Mouse (Mus musculus) kidney, embryonic 14.5 days (tissue): ENCODE data around the gene Prr3. TPM values are rescaled to one million over a fixed set of nuclear protein-coding genes. Genes with fewer than 3 reads are reported as not detected.

Experiments
- ATAC-seq: fragments of 200-750 bp; cut with Nextera tagmentation; 2 replicates; pipeline ENCODE4 v1.8.0; 2017; ENCODE audit warnings: moderate number of reproducible peaks, mild to moderate bottlenecking, moderate TSS enrichment, moderate library complexity; ENCODE audit not compliant: low FRiP score, low TSS enrichment
- H3K27ac ChIP-seq: fragments of 300-500 bp; sonication (generic); 2 replicates; pipeline ENCODE4 v1.5.1; 2014; ENCODE audit warnings: low read depth, mild to moderate bottlenecking, low read length, moderate library complexity, mixed read lengths
- H3K27me3 ChIP-seq: fragments of 300-500 bp; sonication (generic); 2 replicates; pipeline ENCODE4 v1.6.1; 2014; ENCODE audit warnings: mild to moderate bottlenecking, low read length; ENCODE audit not compliant: control insufficient read depth, insufficient read depth
- H3K36me3 ChIP-seq: fragments of 300-500 bp; sonication (generic); 2 replicates; pipeline ENCODE4 v1.6.1; 2014; ENCODE audit warnings: low read length, mixed read lengths; ENCODE audit not compliant: control insufficient read depth, insufficient read depth
- H3K4me1 ChIP-seq: fragments of 300-500 bp; sonication (generic); 2 replicates; pipeline ENCODE4 v1.6.1; 2014; ENCODE audit warnings: low read length, mixed read lengths; ENCODE audit not compliant: control insufficient read depth, insufficient read depth
- H3K4me2 ChIP-seq: fragments of 300-500 bp; sonication (generic); replicated peaks from 2 replicates; pipeline ENCODE4 v1.6.1; 2014; ENCODE audit warnings: low read depth, mild to moderate bottlenecking, low read length
- H3K4me3 ChIP-seq: fragments of 300-500 bp; sonication (generic); 2 replicates; pipeline ENCODE4 v1.5.1; 2014; ENCODE audit warnings: mild to moderate bottlenecking, low read length
- H3K9ac ChIP-seq: fragments of 300-500 bp; sonication (generic); 2 replicates; pipeline ENCODE4 v1.6.1; 2014; ENCODE audit warnings: low read depth, mild to moderate bottlenecking, low read length, moderate library complexity
- H3K9me3 ChIP-seq: fragments of 300-500 bp; sonication (generic); 2 replicates; pipeline ENCODE4 v1.6.1; 2016; ENCODE audit warnings: low read length; ENCODE audit not compliant: control insufficient read depth
- WGBS: fragments of 180-500 bp; shearing (Covaris S2); extraction: QIAGEN DNeasy Blood & Tissue Kit; methylation state at CpG from one replicate; pipeline ENCODE4 v1.1.7; 2014; 5-methylcytosine and 5-hydroxymethylcytosine counted together
- polyA plus RNA-seq: library from polyadenylated mRNA; unstranded; fragments of >200 nt; fragmentation: Nextera tagmentation; extraction: Ambion mirVana; gene quantifications from 2 replicates; pipeline ENCODE4 v1.2.1, GENCODE M21; 2014

The Prr3 gene
- polyA plus RNA-seq, 1 experiment from 2014 or later: 40.1 TPM

- 7% methylated on average over 17 of the region's 17 CpGs for WGBS
- peak; percentile 74 for ATAC-seq
- Histone ChIP-seq H3K27me3 (no peaks in the 10 kb centered on the region), H3K36me3 (peaks cover 8% of the 10 kb centered on the region), H3K4me2 (peak overlapping the region; percentile 39; the same call in 1 of the 2 replicates), H3K9me3 (no peaks in the 10 kb centered on the region), H3K9ac (no peak overlapping the region), H3K4me3 (peak overlapping the region; percentile 62), H3K27ac (no peak overlapping the region), H3K4me1 (0 out of 2 replicates have a peak, but pooled peaks cover 5% of the 10 kb centered on the region)
Observed at GRCm38 (mm10) chr17:35993675-35994074, 13.6 kb upstream of the Prr3 start.

GRCm38 (mm10) chr17:35991781-35992180 is 11.7 kb upstream of the Prr3 start:
- 0 out of 2 replicates have a peak, but pooled peaks cover 5% of the 10 kb centered on the region for H3K4me1 ChIP-seq
- H3K4me2 ChIP-seq: no peak overlapping the region
- no peak overlapping the region for H3K4me3 ChIP-seq
- H3K27ac ChIP-seq: no peak overlapping the region
- H3K36me3 ChIP-seq: peaks cover 26% of the 10 kb centered on the region
- H3K9ac ChIP-seq: no peak overlapping the region
- H3K27me3 ChIP-seq: no peaks in the 10 kb centered on the region
- no peak for ATAC-seq
- 34% methylated on average over 10 of the region's 10 CpGs for WGBS
- H3K9me3 ChIP-seq: no peaks in the 10 kb centered on the region

GRCm38 (mm10) chr17:35981776-35982175 is 1.7 kb upstream of the Prr3 start:
- Histone ChIP-seq H3K27me3 (no peaks in the 10 kb centered on the region), H3K27ac (no peak overlapping the region), H3K9ac (no peak overlapping the region), H3K36me3 (peaks cover 49% of the 10 kb centered on the region), H3K4me1 (peaks cover 16% of the 10 kb centered on the region), H3K4me3 (no peak overlapping the region), H3K4me2 (no peak overlapping the region), H3K9me3 (no peaks in the 10 kb centered on the region)
- WGBS: 95% methylated on average over 9 of the region's 9 CpGs
- no peak for ATAC-seq

- peak overlapping the region; percentile 97 for H3K27ac ChIP-seq
- peak; percentile 58 for ATAC-seq
- H3K9me3 ChIP-seq: no peaks in the 10 kb centered on the region
- peak overlapping the region; percentile 77 for H3K4me2 ChIP-seq
- peaks cover 16% of the 10 kb centered on the region for H3K4me1 ChIP-seq
- peak overlapping the region; percentile 81 for H3K9ac ChIP-seq
- under 1% methylated on average over 29 of the region's 29 CpGs for WGBS
- no peaks in the 10 kb centered on the region for H3K27me3 ChIP-seq
- H3K4me3 ChIP-seq: peak overlapping the region; percentile 95
- peaks cover 45% of the 10 kb centered on the region for H3K36me3 ChIP-seq
Observed at GRCm38 (mm10) chr17:35980363-35980754, 323 bp upstream of the Prr3 start.

GRCm38 (mm10) chr17:35978811-35979400 is 1.1 kb downstream of the Prr3 start:
- under 1% methylated on average over 41 of the region's 41 CpGs for WGBS
- H3K4me2 ChIP-seq: peak overlapping the region; percentile 77
- H3K36me3 ChIP-seq: peaks cover 51% of the 10 kb centered on the region
- peaks cover 16% of the 10 kb centered on the region for H3K4me1 ChIP-seq
- H3K27ac ChIP-seq: peak overlapping the region; percentile 97
- peak overlapping the region; percentile 95 for H3K4me3 ChIP-seq
- no peaks in the 10 kb centered on the region for H3K9me3 ChIP-seq
- H3K27me3 ChIP-seq: no peaks in the 10 kb centered on the region
- ATAC-seq: peak; percentile 80
- peak overlapping the region; percentile 81 for H3K9ac ChIP-seq

GRCm38 (mm10) chr17:35972131-35972530 is 7.9 kb downstream of the Prr3 start:
- Histone ChIP-seq H3K36me3 (peaks cover 38% of the 10 kb centered on the region), H3K27ac (no peak overlapping the region), H3K4me1 (peaks cover 9% of the 10 kb centered on the region; the same call in 1 of the 2 replicates), H3K9me3 (no peaks in the 10 kb centered on the region), H3K9ac (no peak overlapping the region), H3K4me3 (no peak overlapping the region), H3K27me3 (no peaks in the 10 kb centered on the region), H3K4me2 (no peak overlapping the region)
- ATAC-seq: no peak
- WGBS: 74% methylated on average over 1 of the region's 1 CpGs

- Histone ChIP-seq H3K27ac (peak within 1 kb of the TSS; percentile 33; the same call in 1 of the 2 replicates), H3K4me3 (peak within 1 kb of the TSS; percentile 57), H3K9ac (peak within 1 kb of the TSS; percentile 73), H3K4me1 (peaks cover 9% of the 10 kb centered on the region; the same call in 1 of the 2 replicates), H3K4me2 (peak within 1 kb of the TSS; percentile 80), H3K9me3 (no peaks in the 10 kb centered on the region), H3K27me3 (no peaks in the 10 kb centered on the region), H3K36me3 (peaks cover 34% of the 10 kb centered on the region)
- WGBS: under 1% methylated on average over 66 of the region's 68 CpGs
- peak; percentile 98 for ATAC-seq
Observed at GRCm38 (mm10) chr17:35969418-35970389, 10.3 kb downstream of the Prr3 start, which contains the start of gene Abcf1. TSS of gene Abcf1 (minus strand) at chr17:35969761.

- H3K4me3 ChIP-seq: no peak overlapping the region
- H3K27ac ChIP-seq: no peak overlapping the region
- H3K9ac ChIP-seq: no peak overlapping the region
- H3K4me1 ChIP-seq: peaks cover 9% of the 10 kb centered on the region; the same call in 1 of the 2 replicates
- H3K4me2 ChIP-seq: no peak overlapping the region
- no peaks in the 10 kb centered on the region for H3K9me3 ChIP-seq
- peaks cover 35% of the 10 kb centered on the region for H3K36me3 ChIP-seq
- WGBS: 94% methylated on average over 2 of the region's 2 CpGs
- H3K27me3 ChIP-seq: no peaks in the 10 kb centered on the region
- ATAC-seq: no peak
Observed at GRCm38 (mm10) chr17:35967621-35968020, 12.4 kb downstream of the Prr3 start.
